Mouse (Mus musculus): ENCODE data around the gene Tceal1.
"Not testable (repeated sequence)": the region's sequence is repeated elsewhere in the genome, so short reads cannot be mapped to it uniquely, and the experiment has no call there.

DNA sequence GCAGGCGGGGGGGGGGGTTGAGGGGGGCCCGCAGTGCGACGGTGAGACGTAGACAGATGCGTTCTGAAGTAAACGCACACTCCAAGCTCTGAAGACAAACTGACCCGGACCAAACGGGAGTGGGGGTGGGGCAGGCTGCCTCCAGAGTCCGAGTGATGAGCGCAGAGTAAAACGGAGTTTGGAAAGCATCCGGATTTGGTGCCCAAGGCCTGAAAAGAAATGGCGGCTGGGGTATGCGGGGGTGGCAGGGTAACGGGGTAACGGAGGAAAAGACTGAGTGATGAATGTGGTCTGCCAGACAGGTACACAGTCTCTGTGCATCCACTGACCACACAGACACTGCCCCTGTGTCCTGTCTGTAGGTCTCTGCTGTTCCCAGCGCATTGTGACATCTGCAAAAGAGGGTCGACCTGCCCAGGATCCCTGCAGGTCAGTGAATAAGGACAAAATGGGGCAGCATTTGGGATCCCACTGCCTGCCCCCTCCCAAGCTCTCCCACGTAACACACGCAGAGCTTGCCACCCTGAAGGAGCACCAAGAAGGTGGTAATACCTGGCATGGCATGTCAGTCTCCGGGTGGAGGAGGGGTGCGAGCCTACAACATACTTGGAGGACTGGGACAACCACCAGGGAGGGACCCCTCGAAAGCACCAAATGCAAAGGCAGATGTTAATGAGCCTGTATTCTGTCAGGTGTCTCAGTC, 40.9 kb upstream of the Tceal1 start:
- TF ChIP-seq CTCF, EP300 (IDR thresholded peaks at IDR 0.05; ENCODE audit: low read depth): not testable (repeated sequence)
